Mouse (Mus musculus) neural tube, embryonic 11.5 days (tissue): ENCODE data around the gene Frmpd1. TPM values are rescaled to one million over a fixed set of nuclear protein-coding genes. Genes with fewer than 3 reads are reported as not detected.

Experiments used
- ATAC-seq: fragments of 200-750 bp; cut with Nextera tagmentation; 2 replicates; pipeline ENCODE4 v1.8.0; 2017; ENCODE audit warnings: moderate number of reproducible peaks, mild to moderate bottlenecking, moderate TSS enrichment, moderate library complexity; ENCODE audit not compliant: insufficient read depth, low FRiP score, low TSS enrichment
- DNase-seq: peaks from one replicate; pipeline ENCODE4 v3.0.0-alpha.2; 2015; ENCODE audit warnings: low spot score
- H3K27ac ChIP-seq: fragments of 300-500 bp; sonication (generic); 2 replicates; pipeline ENCODE4 v1.5.1; 2014; ENCODE audit warnings: low read depth, mild to moderate bottlenecking, low read length
- H3K27me3 ChIP-seq: fragments of 300-500 bp; sonication (generic); 2 replicates; pipeline ENCODE4 v1.6.1; 2014; ENCODE audit warnings: mild to moderate bottlenecking, low read length, mixed read lengths; ENCODE audit not compliant: control insufficient read depth, insufficient read depth
- H3K36me3 ChIP-seq: fragments of 300-500 bp; sonication (generic); 2 replicates; pipeline ENCODE4 v1.6.1; 2014; ENCODE audit warnings: mild to moderate bottlenecking, low read length, moderate library complexity, mixed read lengths; ENCODE audit not compliant: control insufficient read depth, insufficient read depth
- H3K4me1 ChIP-seq: fragments of 300-500 bp; sonication (generic); 2 replicates; pipeline ENCODE4 v1.6.1; 2014; ENCODE audit warnings: low read length, mixed read lengths; ENCODE audit not compliant: control insufficient read depth, insufficient read depth
- H3K4me2 ChIP-seq: fragments of 300-500 bp; sonication (generic); 2 replicates; pipeline ENCODE4 v1.6.1; 2014; ENCODE audit warnings: low read depth, mild to moderate bottlenecking, moderate library complexity
- H3K4me3 ChIP-seq: fragments of 300-500 bp; sonication (generic); 2 replicates; pipeline ENCODE4 v1.5.1; 2014; ENCODE audit warnings: low read depth, low read length
- H3K9ac ChIP-seq: fragments of 300-500 bp; sonication (generic); 2 replicates; pipeline ENCODE4 v1.6.1; 2014; ENCODE audit warnings: mild to moderate bottlenecking, low read length
- H3K9me3 ChIP-seq: fragments of 300-500 bp; sonication (generic); 2 replicates; pipeline ENCODE4 v1.6.1; 2016; ENCODE audit warnings: low read length; ENCODE audit not compliant: control insufficient read depth
- WGBS: fragments of 180-500 bp; shearing (Covaris S2); extraction: QIAGEN DNeasy Blood & Tissue Kit; methylation state at CpG from one replicate; pipeline ENCODE4 v1.1.7; 2014; 5-methylcytosine and 5-hydroxymethylcytosine counted together
- polyA plus RNA-seq: library from polyadenylated mRNA; unstranded; fragments of >200 nt; fragmentation: Nextera tagmentation; extraction: Ambion mirVana; gene quantifications from 2 replicates; pipeline ENCODE4 v1.2.1, GENCODE M21; 2014

The Frmpd1 gene
- polyA plus RNA-seq, result 2.9 and 3.4 TPM in 2 replicates

DNA sequence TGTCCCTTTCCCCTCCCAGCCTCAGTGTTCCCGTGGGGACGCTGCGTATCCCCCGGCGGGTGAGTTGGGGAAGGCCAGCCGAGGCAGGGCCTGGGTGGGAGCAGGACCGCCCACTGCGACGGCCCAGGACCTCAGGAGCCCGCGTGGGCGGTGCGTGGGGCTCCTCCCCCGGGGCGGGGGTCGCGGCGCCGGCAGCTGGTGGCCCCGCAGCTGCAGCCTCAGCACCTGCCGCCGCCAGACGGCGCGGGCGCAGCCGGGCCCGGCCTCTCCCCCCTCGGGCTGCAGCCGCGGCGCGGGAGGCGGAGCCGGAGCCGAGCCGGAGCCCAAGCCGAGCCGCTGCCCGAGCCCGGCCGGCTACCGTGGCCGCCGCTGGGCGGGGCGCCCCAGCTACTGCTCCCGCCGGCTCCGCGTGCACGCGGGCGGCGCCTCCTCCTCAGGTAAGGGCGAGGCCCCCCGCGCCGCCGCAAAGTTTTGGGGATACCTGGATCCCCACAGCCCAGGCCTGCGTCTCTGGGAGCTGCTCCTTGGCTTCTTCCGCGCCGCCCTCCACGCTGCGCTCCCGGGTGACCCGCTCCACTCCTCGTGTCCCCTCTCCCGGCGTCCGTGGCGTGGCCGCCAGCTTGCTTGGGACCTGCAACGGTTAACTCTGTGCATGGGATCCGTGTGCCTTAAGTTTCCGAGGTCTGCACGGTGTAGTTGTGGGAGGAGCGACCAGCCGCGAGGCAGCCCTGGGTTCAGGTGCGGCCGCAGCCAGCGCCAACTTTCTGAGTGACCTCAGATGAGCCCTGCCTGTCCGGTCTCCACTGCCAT is at the start of gene Frmpd1:
Frmpd1 (plus strand) TSS at position 355 of the 810 bp plus-strand sequence.
- ATAC-seq (peak; percentile 89), DNase-seq (peak; percentile 81)
- Histone ChIP-seq H3K4me2 (peak within 1 kb of the TSS; percentile 100), H3K4me1 (no peaks in the 10 kb centered on the region), H3K9ac (peak within 1 kb of the TSS; percentile 67), H3K27me3 (no peaks in the 10 kb centered on the region), H3K27ac (0 out of 2 replicates have a peak within 1 kb of the TSS, but pooled peaks have one; percentile 14), H3K9me3 (no peaks in the 10 kb centered on the region), H3K36me3 (no peaks in the 10 kb centered on the region), H3K4me3 (peak within 1 kb of the TSS; percentile 59)
- under 1% methylated on average over 64 of the region's 85 CpGs for WGBS

GRCm38 (mm10) chr4:45137636-45138035 is 47.0 kb upstream of the Frmpd1 start:
- Histone ChIP-seq H3K36me3 (no peaks in the 10 kb centered on the region), H3K4me3 (no peak overlapping the region), H3K4me2 (no peak overlapping the region), H3K9ac (no peak overlapping the region), H3K27ac (no peak overlapping the region), H3K4me1 (no peaks in the 10 kb centered on the region), H3K9me3 (no peaks in the 10 kb centered on the region), H3K27me3 (no peaks in the 10 kb centered on the region)
- ATAC-seq, result no peak
- WGBS, result 49% methylated on average over 4 of the region's 4 CpGs
- DNase-seq, result no peak

GRCm38 (mm10) chr4:45141835-45142234 is 42.8 kb upstream of the Frmpd1 start:
- Histone ChIP-seq H3K9ac (no peak overlapping the region), H3K4me3 (no peak overlapping the region), H3K27ac (no peak overlapping the region), H3K4me2 (no peak overlapping the region), H3K9me3 (no peaks in the 10 kb centered on the region), H3K4me1 (no peaks in the 10 kb centered on the region), H3K36me3 (no peaks in the 10 kb centered on the region), H3K27me3 (no peaks in the 10 kb centered on the region)
- DNase-seq, result no peak
- no peak for ATAC-seq
- 86% methylated on average over 5 of the region's 5 CpGs for WGBS

DNA sequence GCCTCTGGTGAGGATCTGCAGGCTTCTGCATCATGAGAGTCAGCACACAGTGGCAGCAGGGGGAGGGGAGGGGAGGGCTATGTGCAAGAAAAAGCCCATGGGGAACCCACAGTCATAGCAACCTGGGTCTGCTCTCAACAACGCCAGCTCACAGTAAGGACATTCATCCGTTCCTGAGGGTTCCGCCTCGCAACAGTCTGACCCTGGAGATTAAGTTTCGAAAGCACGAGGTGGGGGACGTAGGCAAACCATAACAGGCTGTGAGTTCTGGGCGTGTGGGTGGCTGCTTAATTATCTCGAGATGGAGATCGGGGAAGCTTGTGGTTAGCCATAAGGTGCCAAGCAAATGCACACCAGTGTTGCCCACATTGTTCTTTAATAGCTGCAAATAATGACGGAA is 42.3 kb upstream of the Frmpd1 start:
- Histone ChIP-seq H3K27me3 (no peaks in the 10 kb centered on the region), H3K9me3 (no peaks in the 10 kb centered on the region), H3K9ac (no peak overlapping the region), H3K4me3 (no peak overlapping the region), H3K4me1 (no peaks in the 10 kb centered on the region), H3K36me3 (no peaks in the 10 kb centered on the region), H3K27ac (no peak overlapping the region), H3K4me2 (no peak overlapping the region)
- 62% methylated on average over 11 of the region's 11 CpGs for WGBS
- DNase-seq, result peak; percentile 11
- no peak for ATAC-seq

- H3K9me3 ChIP-seq, result no peaks in the 10 kb centered on the region
- H3K27ac ChIP-seq, result no peak overlapping the region
- no peak overlapping the region for H3K4me3 ChIP-seq
- H3K4me1 ChIP-seq, result no peaks in the 10 kb centered on the region
- no peaks in the 10 kb centered on the region for H3K27me3 ChIP-seq
- H3K36me3 ChIP-seq, result no peaks in the 10 kb centered on the region
- ATAC-seq, result no peak
- H3K9ac ChIP-seq, result no peak overlapping the region
- no peak overlapping the region for H3K4me2 ChIP-seq
- DNase-seq, result peak; percentile 17
- WGBS, result 80% methylated on average over 8 of the region's 8 CpGs
Observed at GRCm38 (mm10) chr4:45143005-45143404, 41.7 kb upstream of the Frmpd1 start.

GRCm38 (mm10) chr4:45156433-45156832 is 28.2 kb upstream of the Frmpd1 start:
- Histone ChIP-seq H3K27me3 (no peaks in the 10 kb centered on the region), H3K4me2 (no peak overlapping the region), H3K4me3 (no peak overlapping the region), H3K36me3 (no peaks in the 10 kb centered on the region), H3K4me1 (no peaks in the 10 kb centered on the region), H3K27ac (no peak overlapping the region), H3K9me3 (no peaks in the 10 kb centered on the region), H3K9ac (no peak overlapping the region)
- WGBS, result 81% methylated on average over 3 of the region's 3 CpGs
- no peak for ATAC-seq
- no peak for DNase-seq

GRCm38 (mm10) chr4:45158608-45159007 is 26.1 kb upstream of the Frmpd1 start:
- H3K9me3 ChIP-seq, result no peaks in the 10 kb centered on the region

DNA sequence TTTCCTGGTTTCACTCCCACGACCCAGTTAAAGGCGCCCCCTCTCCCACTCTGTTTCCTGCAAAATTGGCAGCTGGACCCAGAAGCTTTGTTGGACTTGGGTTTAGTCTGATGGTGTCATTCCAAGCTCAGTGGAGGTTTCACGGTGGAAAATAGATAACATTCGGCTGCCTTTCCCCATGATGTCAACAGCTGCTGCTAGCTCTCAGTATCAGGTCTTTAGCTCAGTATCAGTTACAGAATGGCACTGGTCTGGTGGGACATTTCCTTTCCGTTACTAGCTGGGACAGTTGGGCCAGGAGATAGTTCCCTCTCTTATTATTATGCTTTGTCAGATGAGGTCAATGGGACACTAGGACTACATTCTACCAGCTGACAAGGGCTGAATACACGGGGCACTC is 23.9 kb upstream of the Frmpd1 start:
- H3K9ac ChIP-seq, result no peak overlapping the region
- no peaks in the 10 kb centered on the region for H3K27me3 ChIP-seq
- DNase-seq, result no peak
- H3K27ac ChIP-seq, result no peak overlapping the region
- H3K4me3 ChIP-seq, result no peak overlapping the region
- ATAC-seq, result no peak
- 81% methylated on average over 6 of the region's 6 CpGs for WGBS
- H3K36me3 ChIP-seq, result no peaks in the 10 kb centered on the region
- H3K9me3 ChIP-seq, result 0 out of 2 replicates have a peak, but pooled peaks cover 2% of the 10 kb centered on the region
- H3K4me1 ChIP-seq, result no peaks in the 10 kb centered on the region
- no peak overlapping the region for H3K4me2 ChIP-seq

More at GRCm38 (mm10) chr4:45158608-45159007, 26.1 kb upstream of the Frmpd1 start:
- Histone ChIP-seq H3K4me1 (no peaks in the 10 kb centered on the region), H3K4me3 (no peak overlapping the region), H3K36me3 (no peaks in the 10 kb centered on the region), H3K9ac (no peak overlapping the region), H3K27me3 (no peaks in the 10 kb centered on the region), H3K4me2 (no peak overlapping the region), H3K27ac (no peak overlapping the region)
- ATAC-seq (no peak), DNase-seq (no peak)
- 78% methylated on average over 9 of the region's 9 CpGs for WGBS

DNA sequence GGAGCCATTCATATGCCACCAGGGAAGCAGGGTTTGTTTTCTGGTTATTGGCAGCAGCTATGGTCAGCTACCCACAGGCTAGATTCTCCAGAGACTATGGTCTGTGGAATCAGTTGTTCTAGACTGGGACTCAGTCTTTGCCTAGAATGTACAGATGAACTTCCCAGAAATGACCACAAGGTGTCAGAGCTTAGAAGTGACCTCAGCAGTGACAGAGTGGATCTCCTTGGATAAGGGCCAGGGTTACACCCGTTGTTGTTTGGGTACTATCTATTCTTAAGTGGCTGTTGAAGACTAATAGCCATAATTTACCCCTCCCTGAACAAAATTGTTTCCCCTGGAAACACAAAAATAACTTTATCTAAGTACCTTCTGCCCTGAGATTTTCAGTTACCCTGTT is 21.0 kb upstream of the Frmpd1 start:
- WGBS, result 44% methylated on average over 1 of the region's 1 CpGs
- H3K9ac ChIP-seq, result no peak overlapping the region
- ATAC-seq (no peak), DNase-seq (no peak)
- no peaks in the 10 kb centered on the region for H3K36me3 ChIP-seq
- no peaks in the 10 kb centered on the region for H3K27me3 ChIP-seq
- H3K4me1 ChIP-seq, result no peaks in the 10 kb centered on the region
- no peak overlapping the region for H3K4me2 ChIP-seq
- 0 out of 2 replicates have a peak, but pooled peaks cover 2% of the 10 kb centered on the region for H3K9me3 ChIP-seq
- H3K4me3 ChIP-seq, result no peak overlapping the region
- no peak overlapping the region for H3K27ac ChIP-seq
